Mouse (Mus musculus) E14TG2a.4 (cell line): ENCODE measurements around the gene Ank2.
A peak's percentile ranks its signal among the peaks of the same experiment; 100 is the strongest.

Source experiments
- H3K27me3 ChIP-seq: 2 replicates; pipeline ENCODE4 v1.6.1; 2014; ENCODE audit warnings: low read length, control low read depth; ENCODE audit not compliant: insufficient read depth
- H3K36me3 ChIP-seq: 2 replicates; pipeline ENCODE4 v1.6.1; 2014; ENCODE audit warnings: low read length, control low read depth; ENCODE audit not compliant: insufficient read depth
- H3K4me1 ChIP-seq: replicated peaks from 2 replicates; pipeline ENCODE4 v1.6.1; 2014; ENCODE audit warnings: low read depth, low read length, control low read depth
- H3K4me3 ChIP-seq: replicated peaks from 2 replicates; pipeline ENCODE4 v1.5.1; 2014; ENCODE audit warnings: mild to moderate bottlenecking, low read length
- H3K9me3 ChIP-seq: 2 replicates; pipeline ENCODE4 v1.6.1; 2014; ENCODE audit warnings: low read length, control low read depth
- CTCF ChIP-seq: conservative IDR thresholded peaks from 2 replicates; pipeline ENCODE4 v1.5.1; 2014; ENCODE audit warnings: low read length
- NANOG ChIP-seq: IDR thresholded peaks from 2 replicates; pipeline ENCODE4 v1.6.1; 2014; ENCODE audit warnings: borderline replicate concordance, low read length, mixed read lengths
- POU5F1 ChIP-seq: IDR thresholded peaks from 2 replicates; pipeline ENCODE4 v1.6.1; 2014; ENCODE audit warnings: low read length, borderline replicate concordance

Ank2 gene

DNA sequence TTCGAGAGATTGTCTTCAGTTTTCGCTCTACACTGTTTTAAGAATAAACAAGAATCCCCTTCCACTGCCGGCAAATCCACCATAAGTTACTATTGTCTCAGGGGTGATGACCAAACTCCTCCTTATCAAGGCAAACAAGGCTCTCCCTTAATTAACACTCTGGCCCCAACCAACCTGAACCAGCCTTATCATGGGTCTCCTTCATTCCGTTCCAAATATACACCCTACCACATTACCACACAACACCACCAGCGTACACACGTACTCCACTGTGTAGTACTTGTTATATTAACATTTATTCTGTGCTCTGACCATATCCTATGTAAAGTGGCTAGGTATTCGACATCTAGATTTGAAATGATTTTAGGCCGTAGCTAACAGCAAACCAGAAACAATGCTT lies 30.6 kb downstream of the Ank2 start:
- peaks cover 19% of the 10 kb centered on the region for H3K4me1 ChIP-seq
- no peak for TF ChIP-seq POU5F1
- TF ChIP-seq CTCF: no peak
- no peak for TF ChIP-seq NANOG
- no peak overlapping the region for H3K4me3 ChIP-seq
- H3K27me3 ChIP-seq: peaks cover 8% of the 10 kb centered on the region
- H3K36me3 ChIP-seq: no peaks in the 10 kb centered on the region
- no peaks in the 10 kb centered on the region for H3K9me3 ChIP-seq

DNA sequence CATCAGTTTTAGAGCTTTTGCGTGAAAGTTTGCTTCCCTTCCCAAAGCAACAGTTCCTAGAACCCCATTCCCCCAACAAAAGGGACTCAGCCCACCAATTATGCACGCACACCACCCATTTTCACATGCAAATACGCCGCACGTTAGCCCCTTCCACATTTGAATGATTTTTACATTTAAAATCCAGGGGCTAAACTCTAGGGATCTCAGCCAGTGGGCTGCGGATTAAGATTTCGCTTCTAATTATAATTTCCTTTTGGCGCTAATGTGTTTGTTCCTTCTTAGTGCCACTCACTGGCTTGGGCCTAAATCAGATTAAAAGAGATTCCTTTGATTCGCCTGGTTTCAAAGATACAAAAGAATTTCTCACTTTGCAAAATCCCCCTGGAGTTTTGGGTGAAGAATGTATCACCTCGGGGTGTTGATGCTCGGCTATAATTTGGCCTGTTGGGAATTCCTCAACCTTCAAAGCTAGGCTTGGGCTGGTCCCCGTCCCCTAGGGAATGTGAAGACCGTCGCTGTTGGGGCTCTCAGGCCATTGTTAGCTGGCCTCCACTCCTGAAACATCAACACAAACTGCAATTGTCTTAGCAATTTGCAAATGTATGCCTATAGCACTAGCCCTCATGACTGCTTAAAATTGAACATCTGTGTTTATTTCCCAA lies 35.2 kb downstream of the Ank2 start:
- Histone ChIP-seq H3K4me1 (peaks cover 61% of the 10 kb centered on the region), H3K4me3 (peak overlapping the region; percentile 20; the same call in 1 of the 2 replicates), H3K36me3 (no peaks in the 10 kb centered on the region), H3K27me3 (peaks cover 3% of the 10 kb centered on the region; the same call in 1 of the 2 replicates), H3K9me3 (no peaks in the 10 kb centered on the region)
- TF ChIP-seq CTCF: no peak
- TF ChIP-seq NANOG: peak; percentile 22; the same call in 1 of the 2 replicates
- TF ChIP-seq POU5F1: peak; percentile 66; the same call in 1 of the 2 replicates

DNA sequence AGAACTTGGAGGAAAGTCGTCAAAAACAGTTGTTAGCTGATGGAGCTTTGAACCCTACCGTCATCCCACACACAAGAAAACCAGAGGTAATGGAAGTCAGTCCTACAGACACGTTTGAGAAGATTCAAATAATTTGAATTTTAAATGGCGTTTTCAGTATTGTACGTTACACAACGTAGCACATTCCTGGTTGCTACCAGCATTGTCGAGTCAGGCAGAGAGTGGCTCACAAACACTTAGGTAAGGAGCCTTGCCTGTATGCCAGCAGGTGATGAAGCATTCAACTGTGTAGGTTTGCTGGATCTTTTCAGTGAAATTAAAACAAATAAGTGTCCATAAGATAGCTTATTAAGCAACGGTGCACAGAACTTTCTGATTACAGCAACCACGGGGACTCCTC lies 36.0 kb downstream of the Ank2 start:
- Histone ChIP-seq H3K4me3 (peak overlapping the region; percentile 20; the same call in 1 of the 2 replicates), H3K36me3 (no peaks in the 10 kb centered on the region), H3K27me3 (peaks cover 9% of the 10 kb centered on the region), H3K4me1 (peaks cover 68% of the 10 kb centered on the region), H3K9me3 (no peaks in the 10 kb centered on the region)
- TF ChIP-seq CTCF (no peak), POU5F1 (no peak), NANOG (no peak)

DNA sequence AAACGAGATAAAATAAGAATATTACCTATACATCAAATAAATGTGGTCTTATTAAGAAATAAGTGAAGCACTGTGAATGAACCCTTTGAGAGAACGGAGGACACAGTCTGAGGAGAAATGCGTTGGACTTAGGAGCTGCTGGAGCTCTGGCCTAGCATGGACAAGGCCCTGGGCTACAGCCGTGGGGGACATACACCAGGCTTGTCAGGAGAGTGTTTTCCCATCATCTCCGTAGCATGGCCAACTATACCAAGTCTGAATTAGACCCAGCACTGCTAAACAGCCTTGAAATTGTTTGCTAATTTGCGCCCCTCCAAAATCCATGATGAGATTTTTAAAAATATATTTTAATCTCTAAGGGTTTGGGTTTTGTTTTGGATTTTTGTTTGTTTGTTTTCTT lies 36.7 kb downstream of the Ank2 start:
- no peaks in the 10 kb centered on the region for H3K9me3 ChIP-seq
- H3K4me1 ChIP-seq: peaks cover 73% of the 10 kb centered on the region
- no peak overlapping the region for H3K4me3 ChIP-seq
- peaks cover 9% of the 10 kb centered on the region for H3K27me3 ChIP-seq
- TF ChIP-seq POU5F1: no peak
- no peaks in the 10 kb centered on the region for H3K36me3 ChIP-seq

DNA sequence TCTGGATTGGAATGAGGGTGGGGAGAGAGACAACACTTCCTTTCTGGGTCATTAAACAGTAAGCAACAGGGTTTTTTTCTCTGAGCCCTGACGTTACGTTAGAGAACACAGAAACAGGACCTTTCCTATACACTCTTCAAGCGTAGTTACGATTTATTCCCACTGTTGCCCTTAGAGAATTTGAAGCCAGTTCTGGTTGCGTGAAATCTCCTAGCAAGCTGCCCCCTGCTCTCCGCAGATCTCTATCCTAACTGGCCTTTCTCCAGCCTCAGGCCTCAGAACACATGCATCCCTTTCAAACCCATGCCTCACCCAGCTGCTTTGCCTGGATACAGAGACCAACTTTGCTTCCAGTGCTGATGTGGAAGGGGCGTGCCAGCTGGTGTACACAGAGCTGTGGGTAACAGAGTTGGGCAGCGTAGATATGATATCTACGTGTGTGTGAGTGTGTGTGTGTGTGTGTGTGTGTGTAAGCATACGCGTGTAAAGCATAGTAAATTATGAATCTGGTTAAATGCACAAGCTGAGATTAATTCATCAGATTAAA lies 38.2 kb downstream of the Ank2 start:
- Histone ChIP-seq H3K9me3 (no peaks in the 10 kb centered on the region), H3K27me3 (peaks cover 9% of the 10 kb centered on the region), H3K36me3 (no peaks in the 10 kb centered on the region), H3K4me3 (no peak overlapping the region), H3K4me1 (peaks cover 73% of the 10 kb centered on the region)
- no peak for TF ChIP-seq NANOG
- no peak for TF ChIP-seq CTCF
- TF ChIP-seq POU5F1: no peak

DNA sequence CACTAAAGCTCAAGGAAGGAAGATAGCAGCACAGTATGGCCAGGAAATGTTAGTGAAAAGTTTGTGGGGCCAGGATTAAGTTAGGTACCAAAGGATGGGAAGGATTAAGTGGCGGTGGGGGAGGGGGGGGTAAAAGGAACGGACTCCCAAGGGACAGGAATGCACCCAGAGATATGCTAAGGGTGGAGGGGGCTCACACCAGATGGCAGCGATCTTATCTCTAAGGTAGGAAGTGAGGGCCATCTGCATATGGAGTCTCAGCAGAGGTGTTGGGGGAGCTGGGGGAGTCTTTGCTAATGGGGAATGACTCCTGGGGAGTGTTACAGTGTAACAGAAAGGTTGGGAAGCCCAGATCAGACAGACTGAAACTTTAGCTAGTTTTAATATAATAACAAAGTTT lies 39.3 kb downstream of the Ank2 start:
- H3K4me3 ChIP-seq: no peak overlapping the region

DNA sequence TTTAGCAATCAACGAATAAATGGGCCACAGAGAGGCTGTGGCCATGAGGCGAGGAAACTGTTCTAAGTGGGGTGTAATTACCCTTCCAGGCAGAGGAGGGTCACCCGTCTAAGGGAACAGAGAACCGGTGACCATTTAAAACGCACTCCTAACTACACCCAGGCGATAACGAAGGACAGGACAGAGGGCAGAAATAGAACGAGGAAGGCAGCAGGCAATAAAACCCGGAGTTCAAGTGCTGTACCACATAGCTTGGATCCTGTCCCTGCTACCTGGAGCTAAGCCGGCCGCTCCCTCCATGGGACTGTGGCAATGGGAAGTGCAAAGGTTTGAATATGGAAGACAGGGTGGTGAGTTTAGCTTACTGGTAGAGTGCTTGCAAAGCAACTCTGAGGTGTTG lies 40.2 kb downstream of the Ank2 start:
- Histone ChIP-seq H3K9me3 (no peaks in the 10 kb centered on the region), H3K27me3 (peaks cover 9% of the 10 kb centered on the region), H3K4me1 (peaks cover 73% of the 10 kb centered on the region), H3K4me3 (peak overlapping the region; percentile 41), H3K36me3 (no peaks in the 10 kb centered on the region)
- TF ChIP-seq NANOG: no peak
- TF ChIP-seq POU5F1: no peak
- no peak for TF ChIP-seq CTCF

More for the DNA sequence above, 39.3 kb downstream of the Ank2 start:
- peaks cover 73% of the 10 kb centered on the region for H3K4me1 ChIP-seq
- H3K27me3 ChIP-seq: peaks cover 9% of the 10 kb centered on the region
- TF ChIP-seq NANOG: no peak
- no peak for TF ChIP-seq CTCF
- TF ChIP-seq POU5F1: no peak
- H3K9me3 ChIP-seq: no peaks in the 10 kb centered on the region
- no peaks in the 10 kb centered on the region for H3K36me3 ChIP-seq

DNA sequence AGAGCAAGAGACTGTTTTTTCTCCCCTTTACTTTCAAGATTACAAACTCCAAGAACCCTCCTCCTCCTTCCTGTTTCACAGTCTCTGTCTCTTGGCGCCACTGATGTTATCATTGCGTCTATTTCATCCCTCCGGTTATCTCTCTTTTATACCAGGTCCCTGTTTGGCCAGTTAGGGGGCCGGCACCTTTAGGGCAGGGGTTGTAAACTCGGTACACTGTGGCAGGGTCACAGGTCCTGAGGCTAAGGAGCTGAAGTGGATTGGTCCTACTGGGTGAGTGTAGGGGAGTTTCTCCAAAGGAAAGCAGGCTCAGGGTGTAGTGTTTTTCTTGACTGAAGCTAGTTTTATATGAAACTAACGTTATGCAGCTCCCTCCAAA lies 40.7 kb downstream of the Ank2 start:
- Histone ChIP-seq H3K4me1 (peaks cover 68% of the 10 kb centered on the region), H3K9me3 (no peaks in the 10 kb centered on the region), H3K36me3 (no peaks in the 10 kb centered on the region), H3K27me3 (peaks cover 9% of the 10 kb centered on the region), H3K4me3 (peak overlapping the region; percentile 41)
- TF ChIP-seq CTCF (no peak), NANOG (no peak), POU5F1 (no peak)

DNA sequence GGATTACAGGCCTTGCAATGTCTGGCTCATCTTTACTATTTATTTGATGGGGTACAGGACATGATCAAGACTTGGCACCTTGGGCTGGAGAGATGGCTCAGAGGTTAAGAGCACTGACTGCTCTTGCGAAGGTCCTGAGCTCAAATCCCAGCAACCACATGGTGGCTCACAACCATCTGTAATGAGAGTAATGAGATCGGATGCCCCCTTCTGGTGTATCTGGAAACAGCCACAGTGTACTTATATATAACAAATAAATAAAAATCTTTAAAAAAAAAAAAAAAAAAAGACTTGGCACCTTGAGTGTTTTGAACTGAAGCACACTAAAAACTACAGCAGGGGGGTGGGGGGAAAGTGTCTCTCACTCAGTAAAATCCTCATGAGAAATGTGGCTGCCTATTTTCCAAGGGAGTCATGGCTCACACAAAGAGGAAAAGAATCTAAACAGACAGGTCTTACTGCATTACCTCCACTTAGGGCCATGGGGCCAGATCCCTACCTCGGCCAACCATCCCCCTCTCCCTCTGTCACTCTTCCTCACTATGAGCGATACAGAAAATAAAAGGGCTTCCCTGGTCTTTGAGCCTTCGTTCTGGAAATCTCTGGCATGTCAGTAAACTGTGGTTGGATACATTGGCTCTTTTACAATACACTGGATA lies 41.3 kb downstream of the Ank2 start:
- Histone ChIP-seq H3K4me3 (no peak overlapping the region), H3K27me3 (peaks cover 9% of the 10 kb centered on the region), H3K36me3 (no peaks in the 10 kb centered on the region), H3K4me1 (peaks cover 65% of the 10 kb centered on the region), H3K9me3 (no peaks in the 10 kb centered on the region)
- TF ChIP-seq CTCF: no peak
- no peak for TF ChIP-seq POU5F1
